Mouse (Mus musculus) regulatory T cell (primary cell): Measurements from ENCODE around the gene Slc13a2.

Experiments
- in situ Hi-C: fragments of 300-600 bp; cut with MboI, MseI; formaldehyde crosslinking; loops from one replicate; pipeline ENCODE4 v1.15.1; 2025; ENCODE audit warnings: high pct_unique_total_duplicates

Gene Slc13a2

DNA sequence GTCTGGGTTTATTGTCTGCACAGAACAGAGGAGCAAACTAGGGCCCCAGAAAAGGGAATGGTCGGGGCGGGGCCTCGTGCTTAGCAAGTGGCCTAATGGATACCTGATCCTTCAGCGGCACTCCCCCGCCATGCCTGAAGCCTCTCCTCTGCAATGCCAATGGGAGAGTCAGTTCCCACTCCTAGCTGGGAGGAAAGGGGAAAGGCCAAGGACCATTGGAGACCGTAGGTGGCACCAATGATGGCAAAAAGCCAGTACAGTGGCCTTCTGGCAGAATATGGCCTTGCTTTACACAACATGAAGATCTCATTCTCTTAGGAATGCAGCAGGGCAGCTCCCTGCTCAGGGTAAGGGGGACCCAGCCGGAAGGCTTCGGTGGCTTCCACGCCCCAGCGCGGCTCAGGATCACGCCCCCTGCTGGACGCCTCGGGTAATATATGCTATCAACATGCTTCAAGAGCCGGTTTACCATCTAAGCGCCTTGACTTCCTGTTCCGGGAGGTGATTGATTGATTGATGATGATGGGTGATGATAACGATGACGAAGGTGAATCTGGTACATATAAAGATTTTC lies 13.8 kb upstream of the Slc13a2 start:
- in situ Hi-C loops: no loop called here

DNA sequence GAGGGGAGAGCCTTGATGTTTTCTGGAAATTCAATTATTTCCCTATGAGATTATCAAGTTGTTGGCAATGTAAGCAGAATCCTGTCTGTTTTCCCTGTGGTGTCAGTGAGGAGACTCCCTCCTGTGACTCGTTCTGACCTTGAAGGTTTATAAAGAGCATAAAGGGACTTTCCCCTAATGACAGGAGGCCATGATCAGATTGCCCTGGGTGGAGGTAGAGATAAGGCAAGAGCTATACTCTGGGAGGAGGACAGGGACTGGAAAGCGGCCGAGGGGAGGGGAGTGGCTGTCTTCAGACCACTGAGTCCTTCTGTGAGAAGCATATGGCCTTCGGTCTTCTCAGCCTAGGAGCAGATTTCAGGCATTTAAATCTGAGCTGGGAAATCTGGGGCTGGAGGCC lies 12.0 kb upstream of the Slc13a2 start:
- in situ Hi-C loops: loop anchor here (5.0 kb wide), 1 partner anchor 67 kb away; no protein-coding TSS in a partner anchor

DNA sequence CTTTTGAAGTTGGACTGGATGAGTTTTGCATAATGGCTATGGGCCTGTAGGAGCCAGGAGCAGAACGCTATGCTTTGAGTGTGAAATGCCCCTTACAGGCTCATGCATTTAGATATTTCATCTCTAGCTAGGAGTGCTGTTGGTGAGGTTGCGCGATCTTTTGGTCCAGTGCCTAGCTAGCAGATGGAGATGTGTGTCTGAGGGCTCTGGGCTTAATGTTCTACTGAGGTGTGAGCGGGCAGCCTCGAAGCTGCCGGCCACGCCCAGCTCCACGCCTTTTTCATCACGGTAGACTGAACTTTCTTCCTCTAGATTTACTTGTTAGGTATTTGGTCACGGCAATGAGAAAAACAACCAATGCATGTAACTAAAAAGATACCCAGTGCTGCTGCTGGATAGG lies 9.2 kb upstream of the Slc13a2 start:
- in situ Hi-C loops: loop anchor here (5.0 kb wide), 1 partner anchor 64 kb away; no protein-coding TSS in a partner anchor

DNA sequence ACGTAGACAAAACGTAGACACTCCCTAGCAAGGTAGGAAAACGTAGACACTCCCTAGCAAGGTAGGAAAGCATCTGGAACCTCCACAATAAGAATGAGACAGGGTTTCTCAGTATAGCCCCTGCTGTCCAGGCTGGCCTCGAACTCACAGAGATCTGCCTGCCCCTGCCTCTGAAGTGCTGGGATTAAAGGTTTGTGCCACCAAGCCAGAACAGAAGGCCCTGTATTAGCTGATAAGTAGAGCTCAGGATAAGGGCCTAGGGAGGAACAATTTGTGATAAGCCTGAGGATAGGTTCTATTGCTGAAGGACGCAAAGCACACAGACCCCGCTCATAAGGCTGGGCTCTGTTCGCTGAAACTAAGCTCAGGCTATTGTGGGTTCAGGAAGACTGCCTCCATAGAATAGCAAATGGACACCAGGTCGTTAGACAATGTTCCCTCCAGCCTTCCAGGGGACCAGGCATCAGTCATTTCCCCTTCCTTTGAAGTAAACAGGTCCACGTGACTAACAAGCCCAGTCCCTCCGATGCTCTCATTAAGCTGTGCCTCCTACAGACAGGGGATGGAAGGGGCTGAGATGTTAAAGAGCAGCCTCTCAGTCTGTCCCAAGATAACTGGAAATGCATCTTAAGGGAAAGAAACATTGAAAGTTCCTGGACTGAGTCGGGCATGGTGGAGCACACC lies 8.3 kb upstream of the Slc13a2 start:
- in situ Hi-C loops: loop anchor here (5.0 kb wide), 1 partner anchor 63 kb away; no protein-coding TSS in a partner anchor

DNA sequence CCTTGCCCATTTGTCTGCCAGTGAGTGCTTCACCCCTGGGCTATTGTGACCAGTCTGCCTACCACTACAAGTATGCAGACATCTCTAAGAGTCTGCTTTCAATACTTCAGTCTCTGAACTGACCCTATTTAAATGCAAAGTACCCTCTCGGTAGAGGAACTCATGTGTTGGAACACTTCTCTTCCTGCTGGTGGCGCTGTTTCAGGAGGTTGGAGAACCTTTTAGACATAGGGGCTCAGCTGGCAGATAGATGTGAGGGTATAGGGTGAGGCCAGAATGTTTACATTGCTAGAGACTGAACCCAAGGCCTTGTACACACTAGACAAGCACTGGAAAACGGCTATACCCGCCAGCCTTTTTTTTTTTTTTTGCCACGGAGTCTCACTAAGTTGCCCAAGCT lies 6.3 kb upstream of the Slc13a2 start:
- in situ Hi-C loops: no loop called here

DNA sequence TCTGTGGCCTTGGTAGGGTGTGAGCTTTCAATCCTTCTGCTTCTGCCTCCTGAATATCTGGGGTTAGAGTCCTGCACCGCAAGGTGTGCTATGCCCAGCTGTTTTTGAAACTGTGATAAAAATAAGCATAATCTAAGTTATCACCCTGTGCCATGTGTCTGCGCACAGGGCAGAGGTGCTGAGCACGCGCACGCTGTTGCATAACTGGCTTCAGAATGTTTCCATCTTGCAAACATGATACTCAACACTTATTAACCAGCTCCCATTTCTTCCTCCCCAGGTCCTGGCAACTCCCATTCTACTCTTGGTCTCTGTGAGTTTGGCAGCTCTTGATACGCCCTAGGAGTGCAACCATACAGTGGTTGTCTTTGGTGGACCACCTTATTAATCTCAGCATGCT lies 5.6 kb upstream of the Slc13a2 start:
- in situ Hi-C loops: no loop called here

DNA sequence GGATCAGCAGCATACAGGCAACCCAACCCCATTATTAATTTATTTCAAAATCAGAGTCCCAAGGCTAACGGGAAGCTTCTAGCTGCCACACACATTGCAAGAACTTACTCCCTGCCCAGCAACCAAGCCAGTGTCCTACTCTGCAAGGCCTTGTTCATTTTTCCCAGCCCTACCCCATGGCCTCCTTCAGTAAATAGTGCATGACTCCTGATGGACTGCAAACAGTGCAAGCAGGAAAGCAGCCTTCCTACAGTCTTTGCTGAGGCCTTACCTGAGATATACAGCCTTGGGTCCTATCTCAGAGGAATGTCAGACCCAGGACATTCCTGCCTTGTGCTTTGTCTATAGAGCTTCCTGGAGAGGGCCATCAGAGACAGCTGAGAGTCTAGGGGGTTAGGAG lies 3.6 kb upstream of the Slc13a2 start:
- in situ Hi-C loops: no loop called here

DNA sequence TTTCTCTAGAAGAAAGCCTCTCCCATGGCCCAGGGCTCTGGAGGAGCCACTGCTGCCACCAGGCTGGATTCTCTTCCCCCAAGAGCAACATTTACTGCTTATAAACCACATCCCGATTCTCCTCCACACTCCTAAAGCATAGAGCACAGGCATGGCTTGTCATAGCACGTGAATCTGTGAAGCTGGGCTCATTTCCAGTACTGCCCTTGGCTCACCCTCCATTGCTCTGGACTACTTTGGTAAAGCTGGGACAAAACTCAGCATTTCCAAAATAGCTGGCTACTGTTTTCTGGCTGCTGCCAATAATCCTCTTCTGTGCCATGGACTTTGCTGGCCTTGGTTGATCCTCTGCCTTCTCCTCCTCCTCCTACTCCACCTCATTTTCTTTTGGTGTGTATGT lies 2.3 kb upstream of the Slc13a2 start:
- in situ Hi-C loops: no loop called here

DNA sequence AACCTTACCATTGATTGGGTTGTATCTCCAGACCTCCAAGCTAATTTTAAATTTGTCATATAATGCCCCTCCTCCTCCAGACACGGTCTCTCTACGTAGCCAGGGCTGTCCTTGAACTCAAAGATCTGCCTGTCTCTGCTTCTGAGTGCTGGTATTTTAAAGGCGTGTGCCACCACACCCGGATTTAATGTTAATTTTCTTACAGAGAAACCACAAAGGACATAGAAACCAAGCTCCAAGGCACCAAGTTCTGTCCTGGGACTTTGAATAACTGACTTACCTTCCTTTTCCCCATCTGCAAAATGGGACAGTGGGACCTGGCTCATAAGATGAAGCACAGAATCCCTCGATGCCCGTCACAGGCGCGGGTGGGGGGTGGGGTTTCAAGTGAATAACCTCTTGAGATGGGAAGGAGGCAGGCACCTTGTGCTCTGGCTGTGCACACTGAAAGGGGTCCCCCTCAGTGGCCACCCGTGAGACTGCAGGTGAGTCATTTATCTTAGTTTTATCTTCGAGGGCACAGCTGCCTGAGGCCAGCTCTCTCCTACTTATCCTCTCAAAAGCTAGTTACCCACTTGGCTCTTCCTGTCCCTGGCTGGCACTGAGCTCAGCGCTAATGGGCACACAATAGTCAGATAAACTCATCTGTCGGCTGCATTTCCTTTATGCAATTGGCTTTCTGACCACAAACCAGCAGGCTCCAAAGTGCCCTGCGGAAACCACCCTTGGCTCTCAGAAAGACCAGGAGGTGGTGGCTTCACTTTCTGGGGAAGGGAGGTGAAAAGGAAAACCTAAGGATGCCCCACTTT lies 612 bp downstream of the Slc13a2 start:
- in situ Hi-C loops: no loop called here

DNA sequence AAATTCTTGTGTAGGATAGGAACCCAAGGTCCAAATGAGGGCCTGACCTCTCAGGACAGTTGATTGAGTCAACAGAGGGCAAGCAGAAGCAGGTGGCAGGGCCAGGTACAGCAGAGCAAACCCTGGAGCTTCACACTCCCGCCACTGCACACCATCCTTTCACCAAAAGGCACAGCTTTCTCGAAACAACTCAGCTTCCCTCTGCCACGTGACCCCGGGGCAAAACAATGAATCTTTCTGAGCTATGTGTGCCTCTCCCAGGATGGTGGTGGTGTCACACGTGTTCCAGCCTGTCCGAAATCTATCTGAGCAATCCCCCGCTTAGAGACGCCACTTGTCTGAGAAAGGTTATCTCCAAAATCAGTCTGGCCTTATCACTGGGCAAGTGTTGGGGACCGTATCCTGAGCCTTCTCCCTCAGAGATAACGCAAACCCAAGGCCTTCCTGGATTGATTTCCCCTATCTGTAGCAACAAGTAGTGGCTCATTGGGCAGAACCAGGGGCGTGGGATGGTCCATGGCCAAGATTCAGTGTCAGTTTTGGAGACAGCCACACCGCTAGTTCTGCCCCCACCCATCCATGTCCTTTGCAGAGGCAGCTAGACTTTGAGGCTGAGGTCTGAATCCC lies 1.6 kb downstream of the Slc13a2 start:
- in situ Hi-C loops: no loop called here

DNA sequence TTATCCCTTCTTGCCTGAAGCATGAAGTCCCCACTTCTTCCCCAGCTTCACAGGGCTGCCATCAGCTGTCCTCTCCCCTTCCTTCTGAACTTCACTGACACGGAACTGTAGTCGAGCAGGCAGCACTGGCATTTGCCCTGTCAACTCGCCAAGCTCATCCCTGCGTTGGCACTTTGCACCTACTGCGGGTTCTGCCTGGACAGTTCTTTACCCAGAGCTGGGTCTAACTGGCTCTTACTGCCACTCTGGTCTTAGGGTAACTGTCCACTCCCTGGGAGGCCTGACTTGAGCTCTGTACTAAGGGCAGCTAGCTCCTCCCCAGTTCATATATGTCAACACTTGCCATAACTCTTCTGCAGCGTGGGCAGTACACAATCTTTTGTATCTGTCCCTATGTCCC lies 5.2 kb downstream of the Slc13a2 start:
- in situ Hi-C loops: no loop called here

DNA sequence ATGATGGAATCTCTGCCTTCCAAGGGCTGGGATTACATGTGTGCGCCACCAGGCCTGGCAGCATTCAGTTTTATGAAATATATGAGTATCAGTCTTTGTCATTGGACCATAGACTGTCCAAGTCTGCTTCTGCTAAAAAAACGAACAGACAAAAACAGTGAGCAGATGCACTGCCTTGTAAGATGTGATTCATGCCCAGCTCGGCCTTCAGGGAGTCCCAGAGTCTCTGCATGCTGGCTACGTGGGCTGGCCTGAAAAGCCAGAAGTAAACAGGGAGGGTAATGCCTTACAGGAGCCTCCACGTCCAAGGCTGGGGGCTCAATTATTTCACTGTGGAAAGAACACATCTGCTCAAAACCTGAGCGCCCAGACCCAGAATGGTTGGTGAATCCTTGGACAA lies 9.2 kb downstream of the Slc13a2 start:
- in situ Hi-C loops: no loop called here

DNA sequence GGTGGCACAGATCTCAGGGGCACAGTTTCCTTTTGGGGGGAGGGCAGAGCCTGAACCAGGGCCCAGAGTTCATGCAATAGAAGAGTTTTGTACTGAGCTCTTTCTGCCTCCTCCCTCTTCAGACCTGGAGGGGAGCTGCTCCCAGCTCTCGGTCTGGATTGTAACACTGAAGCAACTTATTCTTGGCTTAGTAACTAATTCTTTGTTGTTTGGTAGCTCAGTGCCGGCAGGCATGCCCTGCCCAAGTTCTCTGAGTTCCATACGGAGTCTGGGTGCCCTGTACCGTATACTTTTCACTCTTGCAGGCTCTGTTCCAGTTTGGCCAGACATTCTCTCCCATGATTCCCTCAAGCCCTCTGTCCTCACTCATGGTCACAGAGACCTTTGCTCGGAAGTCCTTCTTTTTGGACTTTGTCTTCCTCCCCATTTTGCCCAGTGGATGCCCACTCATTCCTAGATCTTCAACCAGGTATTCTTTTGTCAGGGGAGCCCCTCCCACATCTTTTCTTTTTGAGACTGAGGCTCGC lies 9.6 kb downstream of the Slc13a2 start:
- in situ Hi-C loops: no loop called here

DNA sequence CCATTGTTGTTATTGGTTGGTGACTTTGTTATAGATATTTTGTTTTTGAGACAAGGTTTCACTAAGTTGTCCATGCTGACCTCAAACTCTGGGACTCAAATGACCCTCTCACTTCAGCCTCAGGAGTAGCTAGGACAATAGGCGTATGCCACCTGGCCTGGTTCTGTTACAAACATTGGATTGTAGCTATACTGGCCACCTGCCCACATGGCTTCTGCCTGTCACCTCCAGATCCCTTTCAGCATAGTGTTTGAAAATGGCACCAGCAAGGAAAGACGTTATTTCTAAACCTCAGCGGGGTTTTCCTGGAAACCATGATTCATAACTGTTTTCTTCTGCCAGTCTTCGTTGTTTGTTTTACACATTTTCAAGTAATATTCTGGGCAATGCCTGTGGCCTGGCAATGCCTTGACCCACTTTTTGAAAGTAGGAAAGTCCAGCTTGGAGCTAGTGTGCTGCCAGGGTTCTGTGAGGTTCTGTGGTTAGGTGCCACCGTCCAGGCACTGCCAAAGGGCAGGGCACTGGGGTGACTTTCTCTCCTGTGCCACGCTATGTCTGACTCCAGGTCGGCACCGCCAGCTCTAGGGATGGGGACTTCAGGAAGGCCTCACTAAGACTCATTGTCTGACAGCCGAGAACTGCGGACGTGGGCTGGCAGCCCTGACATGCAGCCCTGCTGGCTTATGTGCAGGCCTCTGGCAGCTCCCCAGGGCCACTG lies 10.3 kb downstream of the Slc13a2 start:
- in situ Hi-C loops: no loop called here

DNA sequence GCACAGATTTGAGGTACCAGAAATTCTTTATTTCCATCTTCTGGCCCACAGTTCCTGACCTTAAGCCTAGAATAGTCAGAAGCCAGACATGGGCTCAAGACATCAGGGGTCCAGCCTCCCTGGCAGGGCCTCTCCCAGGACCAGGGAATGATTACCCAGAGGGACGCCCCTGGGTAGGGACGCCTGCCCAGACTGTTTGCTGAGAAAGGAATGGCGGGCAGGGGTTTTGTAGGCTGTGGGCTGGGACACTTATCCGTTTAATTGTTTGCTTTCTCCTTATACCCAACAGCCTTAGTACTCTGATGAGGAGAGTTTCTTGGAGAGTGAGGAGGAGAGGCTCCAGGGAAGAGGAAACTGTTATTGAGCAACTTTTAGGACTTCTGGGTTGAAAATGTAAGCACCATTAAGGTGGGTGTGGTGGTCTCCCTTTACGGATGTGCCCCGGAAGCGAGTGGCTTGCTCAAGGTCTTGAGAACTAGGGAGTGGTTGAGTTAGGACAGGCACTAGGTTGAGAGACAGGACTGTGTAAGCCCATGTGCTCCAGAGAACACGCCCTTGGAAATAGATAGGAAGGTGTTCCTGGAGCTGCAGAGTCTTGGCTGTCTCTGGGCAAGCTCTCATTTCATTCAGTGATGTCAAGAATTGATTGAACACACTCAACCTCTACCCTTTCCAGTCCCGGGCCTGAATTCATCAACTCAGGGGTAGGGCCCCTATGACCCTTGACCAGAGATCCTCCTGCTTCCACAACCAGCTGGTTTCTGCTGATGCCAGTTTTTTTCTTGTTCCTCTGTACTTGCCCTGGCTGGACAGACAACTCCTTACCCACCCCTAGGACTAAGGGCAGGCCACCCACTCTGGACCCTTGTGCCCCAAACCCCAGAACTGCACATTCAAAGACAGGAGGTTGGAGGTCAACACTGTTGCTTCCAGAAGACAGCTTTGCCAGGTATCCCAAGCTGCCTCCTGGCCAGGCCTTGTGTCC lies 13.5 kb downstream of the Slc13a2 start:
- in situ Hi-C loops: no loop called here

DNA sequence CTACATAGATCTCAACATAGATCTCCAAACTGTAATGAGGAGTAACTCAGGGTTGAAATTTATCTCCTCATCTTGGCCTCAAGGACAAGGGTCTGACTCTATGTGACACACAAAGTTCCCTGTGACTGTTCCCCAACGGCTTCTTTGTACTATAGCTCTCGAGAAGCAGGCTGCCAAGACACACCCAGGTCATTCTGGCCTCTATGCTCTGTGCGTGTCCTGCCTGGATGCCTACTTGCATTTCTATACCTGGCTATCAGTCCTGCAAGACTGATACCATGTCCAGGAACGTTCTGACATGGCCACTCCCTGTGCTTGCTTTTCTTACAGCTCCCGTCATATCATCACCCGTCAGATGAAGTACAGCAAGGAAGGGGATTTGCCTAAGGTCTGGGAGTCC lies 20.0 kb downstream of the Slc13a2 start:
- in situ Hi-C loops: loop anchor here (5.0 kb wide), 1 partner anchor 35 kb away; no protein-coding TSS in a partner anchor

DNA sequence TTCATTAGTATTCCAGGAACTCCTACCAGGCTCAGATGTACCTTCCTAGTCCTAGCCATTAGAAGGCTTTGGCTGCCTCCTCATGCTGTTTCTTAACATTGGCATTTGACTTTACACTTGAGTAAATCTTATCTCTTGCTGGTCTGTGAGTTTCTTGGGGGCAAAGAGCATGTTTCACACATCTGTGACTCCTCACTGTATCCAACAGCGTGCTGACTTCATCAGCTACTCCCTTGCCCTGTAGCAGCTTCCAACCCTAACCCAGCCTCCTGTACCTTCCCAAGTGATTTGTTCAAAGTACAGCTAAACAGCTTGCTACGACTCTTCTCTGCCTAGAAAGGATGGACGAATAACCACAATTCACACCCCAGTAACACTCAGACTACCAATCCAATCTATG lies 20.5 kb downstream of the Slc13a2 start:
- in situ Hi-C loops: loop anchor here (5.0 kb wide), 1 partner anchor 34 kb away; no protein-coding TSS in a partner anchor

DNA sequence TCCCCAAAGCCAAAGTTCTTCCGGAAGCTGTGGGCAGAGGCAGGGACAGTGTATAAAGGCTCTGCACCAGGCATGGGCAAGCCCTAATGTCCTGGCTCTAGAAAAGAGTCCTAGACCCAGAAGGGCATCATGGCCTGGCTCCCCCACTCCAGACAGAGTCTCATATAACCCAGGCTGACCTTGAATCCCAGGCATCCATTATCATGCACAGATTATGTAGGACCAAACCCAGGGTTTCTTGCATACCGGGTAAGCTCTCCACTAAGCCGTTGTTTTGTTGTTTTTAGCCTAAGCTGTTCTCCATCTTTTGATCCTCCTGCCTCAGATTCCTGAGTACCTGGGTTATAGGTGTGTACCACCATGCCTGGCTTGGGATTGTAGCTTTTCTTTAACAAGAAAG lies 21.1 kb downstream of the Slc13a2 start:
- in situ Hi-C loops: loop anchor here (5.0 kb wide), 1 partner anchor 34 kb away; no protein-coding TSS in a partner anchor

DNA sequence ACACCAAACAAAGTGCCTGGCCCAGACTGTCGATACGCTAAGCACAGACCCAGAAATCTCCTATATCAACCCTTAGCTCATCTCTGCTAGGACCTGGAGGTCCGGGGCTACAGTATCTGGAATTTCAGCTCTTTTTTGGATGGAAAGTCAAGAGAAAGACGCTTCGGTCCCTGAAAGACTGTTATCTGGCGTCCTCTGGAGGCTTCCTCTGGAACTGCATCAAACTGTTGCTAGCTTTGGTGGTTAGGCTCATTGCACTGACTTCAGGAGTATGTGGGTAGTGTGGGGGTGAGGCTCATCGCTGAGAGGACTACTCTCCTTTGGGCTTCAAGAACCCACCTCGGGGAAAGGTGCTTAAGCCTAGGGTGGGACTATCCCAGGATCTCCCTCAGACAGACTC lies 22.3 kb downstream of the Slc13a2 start:
- in situ Hi-C loops: loop anchor here (5.0 kb wide), 1 partner anchor 32 kb away; no protein-coding TSS in a partner anchor

DNA sequence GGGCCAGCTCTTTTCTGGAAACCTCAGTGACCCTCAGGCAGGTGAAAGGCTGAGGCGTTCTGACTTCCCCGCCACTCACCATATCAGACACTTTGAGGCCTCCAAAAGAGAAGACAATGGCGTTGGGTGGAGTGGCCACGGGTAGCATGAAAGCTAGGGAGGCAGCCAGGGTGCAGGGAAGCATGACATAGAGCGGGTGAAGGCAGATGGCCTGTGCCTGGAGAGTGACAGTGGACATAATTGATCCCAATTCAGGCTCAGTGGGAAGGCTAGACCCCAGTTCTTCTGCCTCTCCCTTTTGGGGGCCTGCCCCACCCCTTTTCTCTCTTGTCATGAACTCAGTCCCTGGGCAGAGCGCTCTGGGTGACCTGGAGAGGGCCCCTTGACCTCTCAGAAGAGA lies 23.8 kb downstream of the Slc13a2 start:
- in situ Hi-C loops: no loop called here
